Comparison of ENCODE assay signal across 9 mouse cellular contexts in the genomic region with DNA sequence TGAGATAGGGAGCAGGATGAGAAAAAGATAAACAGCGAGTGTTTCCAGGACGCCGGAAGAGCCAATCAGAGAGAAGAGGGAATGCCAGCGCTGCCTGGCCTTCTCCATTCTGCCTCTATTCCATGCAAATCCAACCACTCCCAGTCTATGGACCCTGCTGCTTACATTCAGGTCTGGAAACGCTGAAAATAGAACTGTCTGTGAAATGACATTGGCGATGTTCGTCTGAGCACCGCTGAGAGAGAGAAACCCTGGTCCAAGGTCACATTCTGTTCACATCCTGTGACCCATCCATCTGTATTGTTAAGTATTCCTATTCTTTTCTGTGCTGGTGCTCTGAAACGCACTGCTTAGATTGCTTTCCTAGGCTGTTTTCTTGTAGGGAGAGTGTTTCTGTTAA. TPM values are rescaled to one million over a fixed set of nuclear protein-coding genes. Genes with fewer than 3 reads are reported as not detected.
A peak's percentile ranks its signal among the peaks of the same experiment; 100 is the strongest.
DNase-seq lines count a peak whose midpoint lies in the region; ATAC-seq and TF ChIP-seq lines count a peak whose summit lies in the region.
"Had no signal": no experiment of that assay in that cellular context is flagged by ENCODE, and none has a peak within 500 bp of the region (broad histone marks: within the 10 kb centered on the region; RNA-seq: fewer than 3 reads in every experiment).

No protein-coding gene starts in this region.

- ATAC-seq in heart, embryonic 16.5 days (replicated peaks; ENCODE audit: extremely low read depth, insufficient read depth, low FRiP score): no peak
- ATAC-seq in forebrain, embryonic 14.5 days: peak; percentile 86
- ATAC-seq in midbrain, embryonic 14.5 days (ENCODE audit: low FRiP score, low TSS enrichment): no peak

- no peak overlapping the region for H3K4me3 ChIP-seq in heart, embryonic 16.5 days (ENCODE audit: low read length)
- no peak overlapping the region for H3K4me3 ChIP-seq in heart, adult 2 months
- H3K4me3 ChIP-seq in forebrain, embryonic 14.5 days (ENCODE audit: low read depth, low read length): no peak overlapping the region
- no peak overlapping the region for H3K4me3 ChIP-seq in midbrain, embryonic 14.5 days (replicated peaks; ENCODE audit: low read depth, low read length)

- no peaks in the 10 kb centered on the region for H3K9me3 ChIP-seq in heart, embryonic 16.5 days (replicated peaks; ENCODE audit: control insufficient read depth, low read length)
- H3K9me3 ChIP-seq in forebrain, embryonic 14.5 days (replicated peaks; ENCODE audit: control insufficient read depth, low read length): no peaks in the 10 kb centered on the region
- H3K9me3 ChIP-seq in midbrain, embryonic 14.5 days (ENCODE audit: control insufficient read depth, low read length): no peaks in the 10 kb centered on the region

- no peaks in the 10 kb centered on the region for H3K79me2 ChIP-seq in heart, adult 2 months (replicated peaks; ENCODE audit: control insufficient read depth, insufficient read depth, low read length)

- H3K4me2 ChIP-seq in heart, embryonic 16.5 days (ENCODE audit: low read depth, low read length): peak overlapping the region; percentile 28; the same call in 1 of the 2 replicates
- H3K4me2 ChIP-seq in forebrain, embryonic 14.5 days (ENCODE audit: low read length): peak overlapping the region; percentile 32
- H3K4me2 ChIP-seq in midbrain, embryonic 14.5 days (ENCODE audit: low read length): peak overlapping the region; percentile 35

- intact Hi-C loops in heart, adult 2 months (cut with DNase I): no loop called here

- TF ChIP-seq EP300 in heart, adult 2 months (IDR thresholded peaks at IDR 0.05; ENCODE audit: insufficient read depth, low read depth, low read length): no peak

- peaks cover 7% of the 10 kb centered on the region for H3K4me1 ChIP-seq in heart, embryonic 16.5 days (ENCODE audit: control insufficient read depth, insufficient read depth, low read length)
- no peaks in the 10 kb centered on the region; the same call in 1 of the 2 replicates for H3K4me1 ChIP-seq in heart, adult 2 months (ENCODE audit: control insufficient read depth, insufficient read depth, low read length)
- H3K4me1 ChIP-seq in forebrain, embryonic 14.5 days (ENCODE audit: control insufficient read depth, insufficient read depth, low read length): peaks cover 20% of the 10 kb centered on the region
- peaks cover 13% of the 10 kb centered on the region for H3K4me1 ChIP-seq in midbrain, embryonic 14.5 days (ENCODE audit: control insufficient read depth, insufficient read depth, low read length)

- 13% methylated on average over 9 of the region's 9 CpGs for WGBS in heart, embryonic 16.5 days
- WGBS in heart, adult 2 months: 13% methylated on average over 9 of the region's 9 CpGs
- WGBS in forebrain, embryonic 14.5 days: 6% methylated on average over 9 of the region's 9 CpGs
- 25% methylated on average over 9 of the region's 9 CpGs for WGBS in midbrain, embryonic 14.5 days

- no peak overlapping the region for H3K27ac ChIP-seq in heart, embryonic 16.5 days (ENCODE audit: low read length)
- no peak overlapping the region for H3K27ac ChIP-seq in heart, adult 2 months
- peak overlapping the region; percentile 81 for H3K27ac ChIP-seq in forebrain, embryonic 14.5 days (ENCODE audit: low read depth, low read length)
- peak overlapping the region; percentile 71 for H3K27ac ChIP-seq in midbrain, embryonic 14.5 days (replicated peaks; ENCODE audit: low read depth, low read length)
- H3K27ac ChIP-seq: liver, embryonic 14.5 days had no signal

- no peak overlapping the region for H3K9ac ChIP-seq in heart, embryonic 16.5 days (ENCODE audit: low read length)
- H3K9ac ChIP-seq in heart, adult 2 months (ENCODE audit: low read depth, low read length): no peak overlapping the region
- peak overlapping the region; percentile 43; the same call in 1 of the 2 replicates for H3K9ac ChIP-seq in forebrain, embryonic 14.5 days (ENCODE audit: low read length)
- H3K9ac ChIP-seq in midbrain, embryonic 14.5 days (replicated peaks; ENCODE audit: low read length): peak overlapping the region; percentile 32; the same call in 1 of the 2 replicates
- H3K9ac ChIP-seq: liver, embryonic 14.5 days had no signal

- no peaks in the 10 kb centered on the region for H3K27me3 ChIP-seq in heart, embryonic 16.5 days (ENCODE audit: control insufficient read depth, insufficient read depth, low read length)
- H3K27me3 ChIP-seq in heart, adult 2 months (ENCODE audit: control insufficient read depth, insufficient read depth, low read length): no peaks in the 10 kb centered on the region
- H3K27me3 ChIP-seq in forebrain, embryonic 14.5 days (replicated peaks; ENCODE audit: control insufficient read depth, insufficient read depth, low read length): no peaks in the 10 kb centered on the region
- H3K27me3 ChIP-seq in midbrain, embryonic 14.5 days (ENCODE audit: control insufficient read depth, insufficient read depth, low read length): no peaks in the 10 kb centered on the region

- DNase-seq in heart, adult 2 months: no peak
- DNase-seq in R1 (ENCODE audit: low read depth, low spot score): peak; percentile 85
- peak; percentile 63 for DNase-seq in forebrain, embryonic 14.5 days (ENCODE audit: low spot score)
- DNase-seq in midbrain, embryonic 14.5 days: peak; percentile 51
- DNase-seq in spleen, postnatal 36 days (ENCODE audit: low spot score in 2 of 2): no peak
- DNase-seq in thymus, postnatal 4 days: no peak
- DNase-seq in c-Kit-positive CD71-positive TER-119-positive erythroid progenitor cells, embryonic 14.5 days (ENCODE audit: low spot score): no peak

- no peaks in the 10 kb centered on the region for H3K36me3 ChIP-seq in heart, embryonic 16.5 days (ENCODE audit: control insufficient read depth, insufficient read depth)
- no peaks in the 10 kb centered on the region for H3K36me3 ChIP-seq in heart, adult 2 months (ENCODE audit: control insufficient read depth, insufficient read depth, low read length)
- no peaks in the 10 kb centered on the region for H3K36me3 ChIP-seq in forebrain, embryonic 14.5 days (ENCODE audit: control insufficient read depth, insufficient read depth, low read length)
- H3K36me3 ChIP-seq in midbrain, embryonic 14.5 days (ENCODE audit: control insufficient read depth, insufficient read depth, low read length): no peaks in the 10 kb centered on the region

- TF ChIP-seq POLR2A in heart, adult 2 months (IDR thresholded peaks at IDR 0.05; ENCODE audit: insufficient read depth, low read depth, low read length): no peak

- no peak for TF ChIP-seq CTCF in heart, adult 2 months (IDR thresholded peaks at IDR 0.05)

RNA-seq across cellular contexts. Expression of a gene that starts 9.6 kb away (rescaled TPM):
- polyA plus RNA-seq in heart, embryonic 16.5 days (2015; fragmentation: Nextera tagmentation; extraction: Ambion mirVana): 110 and 113 TPM in 2 replicates
- total RNA-seq in heart, adult 2 months (2021): 10 to 100 TPM; 75.2 to 83.2 TPM
- 139 and 142 TPM in 2 replicates for polyA plus RNA-seq in heart, adult 2 months (2012; rRNA removed)
- 144 and 166 TPM in 2 replicates for polyA plus RNA-seq in forebrain, embryonic 14.5 days (2014; fragmentation: Nextera tagmentation; extraction: Ambion mirVana)
- 165 and 172 TPM in 2 replicates for polyA plus RNA-seq in midbrain, embryonic 14.5 days (2014; fragmentation: Nextera tagmentation; extraction: Ambion mirVana)

RNA-seq across cellular contexts. Expression of a gene that starts 38.7 kb away (rescaled TPM):
- 0.60 and 1.4 TPM in 2 replicates for polyA plus RNA-seq in heart, embryonic 16.5 days (2015; fragmentation: Nextera tagmentation; extraction: Ambion mirVana)
- 10 to 100 TPM; 26.7 to 31.1 TPM for total RNA-seq in heart, adult 2 months (2021)
- polyA plus RNA-seq in heart, adult 2 months (2012; rRNA removed): 29.0 and 31.3 TPM in 2 replicates
- 3.6 and 6.2 TPM in 2 replicates for polyA plus RNA-seq in forebrain, embryonic 14.5 days (2014; fragmentation: Nextera tagmentation; extraction: Ambion mirVana)
- 3.2 and 3.7 TPM in 2 replicates for polyA plus RNA-seq in midbrain, embryonic 14.5 days (2014; fragmentation: Nextera tagmentation; extraction: Ambion mirVana)

Comparison
In these comparisons a context has a peak if more than half of its experiments do, and no peak if none do; other contexts are left out.
1. H3K27ac ChIP-seq: peak in forebrain, embryonic 14.5 days (single experiment) and midbrain, embryonic 14.5 days (single experiment); none in heart, embryonic 16.5 days (single experiment) and heart, adult 2 months (single experiment).
2. H3K9ac ChIP-seq: peak in forebrain, embryonic 14.5 days (single experiment) and midbrain, embryonic 14.5 days (single experiment); none in heart, embryonic 16.5 days (single experiment) and heart, adult 2 months (single experiment).
3. DNase-seq: peak in R1 (single experiment), forebrain, embryonic 14.5 days (single experiment) and midbrain, embryonic 14.5 days (single experiment); none in heart, adult 2 months (0 of 2), spleen, postnatal 36 days (0 of 2), thymus, postnatal 4 days (single experiment) and c-Kit-positive CD71-positive TER-119-positive erythroid progenitor cells, embryonic 14.5 days (single experiment).
4. Peak in every context shown above with its lines, with median percentiles within 50 percentile points of each other: H3K4me2 ChIP-seq.